Mouse (Mus musculus): ENCODE measurements around the gene Gm28048.

Gm28048 gene

GRCm38 (mm10) chr11:22861315-22861714 is 120.6 kb downstream of the Gm28048 start:
- no peak for DNase-seq (ENCODE audit: extremely low spot score, low read depth, low spot score)

GRCm38 (mm10) chr11:22860335-22861227 is 121.3 kb downstream of the Gm28048 start, which contains the start of gene B3gnt2:
Gene B3gnt2 (minus strand): TSS chr11:22860961.
- no peak for DNase-seq (ENCODE audit: extremely low spot score, low read depth, low spot score)

- DNase-seq (ENCODE audit: extremely low spot score, low read depth, low spot score) = no peak
These were observed 122.1 kb downstream of the Gm28048 start for GRCm38 (mm10) chr11:22859633-22860334.

GRCm38 (mm10) chr11:22859301-22859632 is 122.6 kb downstream of the Gm28048 start:
- no peak for DNase-seq (ENCODE audit: extremely low spot score, low read depth, low spot score)

- no peak for DNase-seq (ENCODE audit: extremely low spot score, low read depth, low spot score)
These were observed 123.2 kb downstream of the Gm28048 start for GRCm38 (mm10) chr11:22858441-22859300.

GRCm38 (mm10) chr11:22857705-22858440 is 124.0 kb downstream of the Gm28048 start:
- no peak for DNase-seq (ENCODE audit: extremely low spot score, low read depth, low spot score)

GRCm38 (mm10) chr11:22857106-22857704 is 124.7 kb downstream of the Gm28048 start:
- DNase-seq (ENCODE audit: extremely low spot score, low read depth, low spot score) = no peak

- no peak for DNase-seq (ENCODE audit: extremely low spot score, low read depth, low spot score)
These were observed 125.4 kb downstream of the Gm28048 start for GRCm38 (mm10) chr11:22856371-22856965.

- DNase-seq (ENCODE audit: extremely low spot score, low read depth, low spot score) = no peak
These were observed 127.3 kb downstream of the Gm28048 start for GRCm38 (mm10) chr11:22854571-22854970.

GRCm38 (mm10) chr11:22853477-22854157 is 128.3 kb downstream of the Gm28048 start:
- no peak for DNase-seq (ENCODE audit: extremely low spot score, low read depth, low spot score)

- no peak for DNase-seq (ENCODE audit: extremely low spot score, low read depth, low spot score)
These were observed 129.4 kb downstream of the Gm28048 start for GRCm38 (mm10) chr11:22852510-22852909.

GRCm38 (mm10) chr11:22851416-22851815 is 130.5 kb downstream of the Gm28048 start:
- no peak for DNase-seq (ENCODE audit: extremely low spot score, low read depth, low spot score)

GRCm38 (mm10) chr11:22850077-22850476 is 131.8 kb downstream of the Gm28048 start:
- DNase-seq (ENCODE audit: extremely low spot score, low read depth, low spot score) = no peak

- no peak for DNase-seq (ENCODE audit: extremely low spot score, low read depth, low spot score)
These were observed 133.2 kb downstream of the Gm28048 start for GRCm38 (mm10) chr11:22848649-22849195.

- no peak for DNase-seq (ENCODE audit: extremely low spot score, low read depth, low spot score)
These were observed 133.9 kb downstream of the Gm28048 start for GRCm38 (mm10) chr11:22847732-22848648.

GRCm38 (mm10) chr11:22846960-22847731 is 134.7 kb downstream of the Gm28048 start:
- no peak for DNase-seq (ENCODE audit: extremely low spot score, low read depth, low spot score)

All from hindlimb bud, embryonic 11.5 days (tissue).